ENCODE assay signal across 16 mouse cellular contexts in genomic region chr6:48489741-48490140, GRCm38 (mm10). TPM values are rescaled to one million over a fixed set of nuclear protein-coding genes. Genes with fewer than 3 reads are reported as not detected.
DNase-seq lines count a peak whose midpoint lies in the region; TF ChIP-seq lines count a peak whose summit lies in the region.
"Had no signal": no experiment of that assay in that cellular context is flagged by ENCODE, and none has a peak within 500 bp of the region (broad histone marks: within the 10 kb centered on the region; RNA-seq: fewer than 3 reads in every experiment).

No protein-coding gene starts in this region.

- H3K27me3 ChIP-seq in cerebellum, adult 2 months (ENCODE audit: control insufficient read depth, insufficient read depth, low read length), result no peaks in the 10 kb centered on the region
- H3K27me3 ChIP-seq in myocyte (ENCODE audit: control insufficient read depth, insufficient read depth, insufficient read length), result peaks cover 5% of the 10 kb centered on the region
- H3K27me3 ChIP-seq: neural tube, embryonic 13.5 days had no signal

- peak; percentile 44 for DNase-seq in gastrocnemius, adult 2 months
- no peak for DNase-seq in gastrocnemius, postnatal 4 days (ENCODE audit: low spot score in 2 of 2)
- DNase-seq in right cerebral cortex, postnatal 14 days, result peak; percentile 5
- no peak for DNase-seq in right cerebral cortex, postnatal 25 days
- DNase-seq in cerebellum, adult 2 months, result peak; percentile 40 to 45
- no peak for DNase-seq in B cell, adult 2 months
- DNase-seq: kidney, adult 18-20 months; kidney, postnatal 25 days had no signal

- no peak overlapping the region for H3ac ChIP-seq in myocyte (ENCODE audit: control insufficient read depth, insufficient read length)

- no peak for TF ChIP-seq POLR2A in cerebellum, adult 2 months (IDR thresholded peaks at IDR 0.05; ENCODE audit: borderline replicate concordance, insufficient read depth, low read length)
- no peak for TF ChIP-seq POLR2A in myocyte (IDR thresholded peaks at IDR 0.05; ENCODE audit: insufficient read length, low read depth)

- H3K36me3 ChIP-seq in myocyte (ENCODE audit: control insufficient read depth, insufficient read depth), result no peaks in the 10 kb centered on the region
- H3K36me3 ChIP-seq: forebrain, embryonic 12.5 days; neural tube, embryonic 13.5 days had no signal

- WGBS in cerebellum, adult 2 months, result 13% methylated on average over 3 of the region's 3 CpGs

- H3K4me1 ChIP-seq in cerebellum, adult 2 months (ENCODE audit: control insufficient read depth, insufficient read depth, low read length), result peaks cover 12% of the 10 kb centered on the region

- H3K4me2 ChIP-seq in myocyte (ENCODE audit: low read depth), result no peak overlapping the region
- H3K4me2 ChIP-seq: forebrain, embryonic 12.5 days; liver, embryonic 11.5 days; neural tube, embryonic 13.5 days had no signal

- no peaks in the 10 kb centered on the region for H3K79me2 ChIP-seq in myocyte (ENCODE audit: control insufficient read depth, insufficient read depth)

- no peak for TF ChIP-seq CTCF in gastrocnemius, adult 2 months (IDR thresholded peaks at IDR 0.05)
- no peak for TF ChIP-seq CTCF in cerebellum, adult 2 months (IDR thresholded peaks at IDR 0.05; ENCODE audit: borderline replicate concordance, insufficient read depth, low read depth, low read length)

- intact Hi-C loops in gastrocnemius, adult 2 months (cut with DNase I), result loop anchor here (5.0 kb wide), 1 partner anchor 92 kb away; the partner anchor contains the start of gene Krba1

- H3K27ac ChIP-seq in gastrocnemius, adult 2 months, result no peak overlapping the region
- peak overlapping the region; percentile 25 for H3K27ac ChIP-seq in cerebellum, adult 2 months (ENCODE audit: insufficient read depth, low read length)
- H3K27ac ChIP-seq: forebrain, embryonic 12.5 days; neural tube, embryonic 13.5 days had no signal

- H3K4me3 ChIP-seq in gastrocnemius, adult 2 months, result no peak overlapping the region
- H3K4me3 ChIP-seq in cerebellum, adult 2 months (replicated peaks; ENCODE audit: insufficient read depth, low read depth, low read length), result no peak overlapping the region
- no peak overlapping the region for H3K4me3 ChIP-seq in myocyte
- H3K4me3 ChIP-seq: forebrain, embryonic 12.5 days; megakaryocyte, embryonic 14.5 days; neural tube, embryonic 13.5 days had no signal

TF ChIP-seq in myocyte, 11 proteins besides CTCF, POLR2A, EP300 and RAD21:
- TF ChIP-seq SRF (IDR thresholded peaks at IDR 0.05; ENCODE audit: control insufficient read depth, insufficient read length, low read depth), result no peak
- TF ChIP-seq MYOG (IDR thresholded peaks at IDR 0.05; ENCODE audit: control insufficient read depth in 1 of 3, insufficient read depth in 1 of 3, insufficient read length in 2 of 3, low read depth in 2 of 3), result peak in 2 of 3 experiments; percentile 17 to 44

RNA-seq across cellular contexts. Expression of gene Sspo, which starts 41.7 kb away (rescaled TPM):
- total RNA-seq in gastrocnemius, adult 2 months (2021), result under 1 TPM; 0.50 to 0.69 TPM
- total RNA-seq in gastrocnemius, postnatal 4 days (2021), result under 1 TPM; 0.34 to 0.44 TPM
- polyA plus RNA-seq in cerebellum, adult 2 months (2012; rRNA removed), result 3.7 and 5.0 TPM in 2 replicates
- polyA plus RNA-seq in myocyte (2012; fragmentation: generic; extraction: Trizol), result 2.5 TPM
- total RNA-seq: hematopoietic stem cell, adult 5-6 weeks; MEL had no signal

RNA-seq across cellular contexts. Expression of gene Zfp467, which starts 44.1 kb away (rescaled TPM):
- 10 to 100 TPM; 45.4 to 52.3 TPM for total RNA-seq in gastrocnemius, adult 2 months (2021)
- 10 to 100 TPM; 14.3 to 19.7 TPM for total RNA-seq in gastrocnemius, postnatal 4 days (2021)
- polyA plus RNA-seq in cerebellum, adult 2 months (2012; rRNA removed), result 80.4 and 93.2 TPM in 2 replicates
- polyA plus RNA-seq in myocyte (2012; fragmentation: generic; extraction: Trizol), result 1.7 TPM

RNA-seq across cellular contexts. Expression of gene Atp6v0e2, which starts 47.7 kb away (rescaled TPM):
- 10 to 100 TPM; 48.3 to 53.7 TPM for total RNA-seq in gastrocnemius, adult 2 months (2021)
- 10 to 100 TPM; 29.7 to 33.3 TPM for total RNA-seq in gastrocnemius, postnatal 4 days (2021)
- 459 and 460 TPM in 2 replicates for polyA plus RNA-seq in cerebellum, adult 2 months (2012; rRNA removed)
- polyA plus RNA-seq in myocyte (2012; fragmentation: generic; extraction: Trizol), result 5.1 TPM
- total RNA-seq: hematopoietic stem cell, adult 5-6 weeks; MEL had no signal
- polyA plus RNA-seq: CD4-positive, CD25-positive, alpha-beta regulatory T cell, adult 4 months had no signal

Comparison
In these comparisons a context has a peak if more than half of its experiments do, and no peak if none do; other contexts are left out.
1. DNase-seq: peak in gastrocnemius, adult 2 months (single experiment), right cerebral cortex, postnatal 14 days (single experiment) and cerebellum, adult 2 months (2 of 2); none in gastrocnemius, postnatal 4 days (0 of 2), right cerebral cortex, postnatal 25 days (single experiment) and B cell, adult 2 months (0 of 2).